Mouse (Mus musculus): ENCODE measurements at regions not wholly inside any gene's neighbourhood (a gene's known extent, or its start where the extent isn't known, plus 50 kb on each side); places are given as distances from the start of the nearest gene placed in this dataset.

GRCm38 (mm10) chr15:67364099-67364756 is 863.5 kb upstream of the Lrrc6 start:
- peak; percentile 16 for DNase-seq

DNA sequence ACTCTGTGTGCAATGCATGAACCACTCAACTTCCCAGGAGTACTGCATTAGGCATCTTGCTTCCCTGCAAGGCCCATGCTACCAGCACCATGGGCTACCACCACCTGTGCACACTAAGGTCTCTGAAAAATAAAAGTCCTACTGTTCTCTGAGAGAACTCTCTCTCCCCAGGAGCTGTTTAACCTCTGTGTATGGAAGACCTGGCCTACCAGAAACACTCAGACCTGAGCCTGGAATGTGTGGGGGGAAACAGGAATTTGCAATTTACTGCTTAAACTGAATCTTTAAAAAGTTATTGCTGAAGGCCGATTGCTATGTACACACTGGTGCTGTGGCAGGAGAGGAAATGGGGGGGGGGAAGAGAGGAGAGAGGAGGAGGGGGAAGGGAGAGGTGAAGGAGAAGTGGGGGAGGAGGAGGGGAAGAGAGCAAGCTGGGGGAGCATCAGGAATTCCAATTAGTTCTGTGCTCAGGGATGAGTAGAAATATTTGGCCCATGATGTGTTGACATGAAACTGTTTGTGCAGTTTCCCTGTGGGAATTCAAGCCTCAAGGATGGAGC is 860.4 kb upstream of the Lrrc6 start:
- DNase-seq, result no peak

- DNase-seq, result no peak
Measured at GRCm38 (mm10) chr15:67357867-67358266, 857.2 kb upstream of the Lrrc6 start.

GRCm38 (mm10) chr15:67355334-67355733 is 854.6 kb upstream of the Lrrc6 start:
- no peak for DNase-seq

GRCm38 (mm10) chr15:67354598-67355159 is 854.0 kb upstream of the Lrrc6 start:
- no peak for DNase-seq

DNA sequence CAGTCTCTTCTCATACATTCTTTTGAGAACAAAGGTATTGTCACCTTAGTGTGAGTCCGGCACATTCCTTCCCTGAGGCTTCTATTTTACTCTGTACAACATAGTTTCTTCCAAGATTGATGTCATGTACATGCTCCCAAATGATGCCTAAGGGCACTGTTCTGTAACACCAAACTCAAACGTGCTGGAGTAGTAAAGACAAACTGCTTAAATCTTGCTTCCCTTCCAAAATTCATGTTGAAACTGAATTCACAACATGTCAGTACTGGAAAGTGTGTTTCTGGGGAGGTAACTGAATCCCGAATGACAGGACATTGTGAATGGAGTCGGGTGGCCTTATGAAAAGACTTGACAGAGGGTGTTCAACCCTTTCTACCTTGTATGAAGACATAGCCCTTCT is 848.8 kb upstream of the Lrrc6 start:
- no peak for DNase-seq

DNA sequence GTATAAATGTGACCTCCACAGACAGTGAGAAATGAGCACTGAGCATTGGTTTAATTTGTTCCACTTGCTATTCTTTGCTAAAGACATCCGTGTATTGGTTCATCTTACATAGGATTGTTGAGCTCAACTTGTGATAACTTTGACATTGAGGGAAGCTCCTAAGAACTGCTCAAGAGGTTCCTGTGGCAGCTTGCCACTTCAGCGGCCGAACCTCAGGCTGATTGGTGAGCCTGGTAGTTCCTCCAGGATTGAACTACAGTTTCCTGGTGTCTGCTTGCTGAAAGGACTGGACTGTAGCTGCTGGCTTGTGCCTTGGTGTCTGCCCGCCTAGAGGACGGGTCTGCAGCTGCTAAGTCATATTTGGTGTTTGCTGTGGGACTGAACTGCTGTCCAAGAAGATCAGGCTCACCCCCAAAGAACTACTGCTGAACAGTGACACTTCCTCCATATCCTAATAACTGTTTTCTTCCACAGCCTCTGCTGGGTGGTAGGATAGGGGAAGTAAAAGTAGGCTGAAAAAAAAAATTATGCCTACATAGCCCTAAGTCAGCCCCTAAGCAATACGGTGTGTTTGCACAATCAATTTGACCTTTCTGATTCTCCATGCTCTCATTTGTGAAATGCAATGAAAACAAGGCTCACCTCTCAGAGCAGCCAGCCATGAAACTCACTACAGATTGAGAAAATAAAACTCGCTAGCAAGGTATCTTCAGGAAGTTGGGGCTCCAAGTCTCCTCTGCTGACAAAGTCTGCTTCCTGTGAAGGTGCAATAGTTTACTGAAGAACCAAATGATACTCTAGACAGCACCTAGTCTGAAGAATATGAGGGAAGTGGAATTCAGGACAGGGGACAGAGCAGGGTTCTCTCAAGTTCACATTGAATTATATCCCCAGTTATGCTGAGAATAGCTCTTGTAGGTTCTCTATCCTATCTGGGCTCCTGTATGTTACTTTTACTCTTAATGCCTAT is 844.8 kb upstream of the Lrrc6 start:
- no peak for DNase-seq

DNA sequence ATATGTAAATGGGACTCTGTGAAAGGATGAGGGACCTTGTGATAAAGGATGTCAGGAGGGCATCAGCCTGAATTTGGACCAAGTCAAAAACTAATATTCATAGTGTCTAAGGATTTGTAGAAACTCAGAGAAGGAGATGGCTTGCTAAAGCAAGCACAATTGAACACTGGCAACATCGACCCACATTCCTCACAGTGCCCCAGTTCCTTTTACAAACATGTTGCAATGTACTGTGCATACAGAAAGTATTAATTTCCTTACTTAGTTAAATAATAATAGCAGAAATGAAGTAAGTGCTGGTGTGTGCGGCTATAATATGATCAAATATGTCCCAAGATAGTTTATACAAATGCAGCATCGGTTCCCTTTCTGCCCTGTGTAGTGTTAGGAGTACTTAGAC is 841.3 kb upstream of the Lrrc6 start:
- no peak for DNase-seq

GRCm38 (mm10) chr15:67337040-67337395 is 836.3 kb upstream of the Lrrc6 start:
- no peak for DNase-seq

GRCm38 (mm10) chr15:67336294-67337039 is 835.8 kb upstream of the Lrrc6 start:
- DNase-seq, result no peak

DNA sequence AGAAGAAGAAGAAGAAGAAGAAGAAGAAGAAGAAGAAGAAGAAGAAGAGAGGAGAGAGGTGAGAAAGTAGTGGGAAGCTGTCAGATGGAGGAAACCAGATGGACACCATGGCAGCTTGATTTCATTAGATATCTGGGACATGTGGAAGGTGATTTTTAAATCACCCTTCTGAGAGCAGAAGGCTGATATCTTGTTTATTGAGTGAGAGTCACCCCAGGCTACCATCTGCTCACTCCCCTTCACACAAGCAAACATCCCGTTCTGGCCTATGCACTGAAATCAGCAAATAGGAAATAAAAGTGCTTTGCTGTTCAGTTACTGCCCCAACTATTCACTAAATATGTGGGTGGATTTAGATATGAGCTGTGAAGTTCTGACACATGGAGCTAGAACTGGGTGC is 831.8 kb upstream of the Lrrc6 start:
- no peak for DNase-seq

DNA sequence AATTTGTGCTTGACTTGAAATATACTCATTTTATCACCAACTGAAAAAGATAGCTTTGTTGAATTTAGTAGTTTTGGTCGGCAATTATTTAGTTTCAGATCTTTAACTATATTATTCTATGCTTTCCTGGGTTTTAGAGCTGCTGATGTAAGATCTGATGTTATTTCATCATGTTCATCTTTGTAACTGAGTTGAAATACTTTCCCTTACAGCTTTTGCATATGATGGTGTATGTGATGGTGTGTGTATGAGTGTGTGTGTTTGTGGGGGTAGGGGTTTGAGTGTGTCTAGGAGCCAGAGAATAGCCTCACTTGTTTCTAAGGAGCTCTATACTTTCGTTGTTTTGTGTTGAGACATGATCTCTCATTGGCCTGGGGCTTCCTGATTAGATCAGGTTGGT is 819.6 kb upstream of the Lrrc6 start:
- no peak for DNase-seq

GRCm38 (mm10) chr15:67315202-67315601 is 814.5 kb upstream of the Lrrc6 start:
- no peak for DNase-seq

- no peak for DNase-seq
Measured at GRCm38 (mm10) chr15:67313648-67314047, 812.9 kb upstream of the Lrrc6 start.

- DNase-seq, result no peak
Measured at GRCm38 (mm10) chr15:67305681-67306080, 805.0 kb upstream of the Lrrc6 start.

DNA sequence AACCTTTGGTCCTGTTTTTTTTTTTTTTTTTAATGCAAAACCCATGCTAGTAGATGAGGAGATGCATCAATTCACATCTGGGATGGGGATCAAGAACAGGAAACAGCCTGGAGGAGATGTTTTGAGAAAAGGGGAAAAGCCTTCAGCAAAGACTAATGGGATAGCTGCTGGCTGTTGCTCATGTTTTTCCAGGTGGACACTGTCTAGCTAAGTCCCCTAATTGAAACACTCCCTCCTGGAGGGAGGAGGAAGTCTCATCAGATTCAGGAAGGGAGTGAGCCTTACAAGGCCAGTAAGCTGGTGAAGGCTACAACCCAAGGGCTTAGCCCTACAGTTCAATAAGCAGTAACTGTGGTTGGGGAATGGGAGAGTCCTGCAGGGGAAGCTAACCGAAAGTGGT is 803.1 kb upstream of the Lrrc6 start:
- no peak for DNase-seq

DNA sequence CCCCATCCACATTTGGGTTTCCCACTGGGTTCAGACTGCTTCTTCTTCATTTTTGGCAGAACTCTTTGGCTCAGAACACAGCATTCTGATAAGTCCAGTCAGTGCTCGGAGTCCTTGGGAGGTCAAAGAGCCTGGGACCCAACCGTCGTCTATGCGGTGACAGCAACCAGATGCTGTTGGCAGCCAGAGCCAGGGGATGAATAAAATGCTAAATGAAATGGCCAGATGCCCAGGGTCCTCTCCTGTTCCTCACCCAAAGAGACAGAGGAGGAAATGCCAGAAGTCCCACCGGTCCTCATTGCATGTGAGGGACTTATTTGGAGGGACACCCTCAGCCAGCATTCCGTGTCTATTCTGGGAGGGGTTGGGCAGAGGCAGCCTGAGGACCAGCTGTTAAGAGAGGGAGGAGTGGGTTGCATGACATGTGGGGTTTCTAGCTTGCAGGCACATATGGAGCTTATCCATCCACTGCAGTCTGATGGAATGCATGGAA is 801.2 kb upstream of the Lrrc6 start:
- peak; percentile 77 for DNase-seq

DNA sequence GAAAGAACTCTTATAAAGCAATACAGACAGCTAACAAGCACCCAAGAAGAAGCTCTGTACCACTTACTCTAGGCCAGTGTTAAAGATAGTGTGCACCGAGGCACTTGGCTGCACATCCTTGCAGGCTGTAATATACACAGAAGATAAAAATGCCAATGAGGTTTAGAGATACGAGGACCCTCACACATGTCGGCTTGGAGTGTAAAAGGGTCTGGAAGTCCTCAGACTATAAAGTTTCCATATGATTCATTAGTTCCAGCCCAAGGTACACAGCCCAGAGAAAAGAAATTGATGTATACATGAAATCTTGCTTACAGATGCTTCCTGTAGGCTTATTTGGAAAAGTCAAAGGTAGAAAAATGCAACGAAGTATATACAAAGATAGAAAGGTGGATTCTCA is 800.3 kb upstream of the Lrrc6 start:
- DNase-seq, result no peak

- no peak for DNase-seq
Measured at GRCm38 (mm10) chr15:67294797-67295196, 794.1 kb upstream of the Lrrc6 start.

DNA sequence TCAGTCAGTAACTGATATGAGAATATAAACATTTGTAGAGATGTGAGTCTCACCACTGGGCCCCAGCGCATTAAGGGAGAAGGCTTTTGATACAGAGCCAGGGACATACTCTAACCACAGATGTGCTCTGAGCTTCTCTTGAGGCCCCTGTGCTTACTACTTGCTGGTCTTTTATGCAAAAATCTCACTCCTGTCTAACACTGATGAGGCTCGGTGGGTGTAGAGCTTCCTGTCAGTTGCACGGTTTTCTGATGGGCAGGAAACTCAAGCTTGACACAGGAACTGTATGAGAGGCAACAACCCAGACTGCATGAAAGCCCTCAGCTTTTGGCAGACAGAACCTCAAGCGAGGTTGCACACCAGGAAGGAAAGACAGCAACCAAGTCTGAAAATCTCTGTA is 789.0 kb upstream of the Lrrc6 start:
- DNase-seq, result peak; percentile 8

- no peak for DNase-seq
Measured at GRCm38 (mm10) chr15:67284941-67285340, 784.2 kb upstream of the Lrrc6 start.

GRCm38 (mm10) chr15:67283275-67283972 is 782.7 kb upstream of the Lrrc6 start:
- no peak for DNase-seq
